Mouse (Mus musculus): ENCODE results near the gene Ints7.

DNA sequence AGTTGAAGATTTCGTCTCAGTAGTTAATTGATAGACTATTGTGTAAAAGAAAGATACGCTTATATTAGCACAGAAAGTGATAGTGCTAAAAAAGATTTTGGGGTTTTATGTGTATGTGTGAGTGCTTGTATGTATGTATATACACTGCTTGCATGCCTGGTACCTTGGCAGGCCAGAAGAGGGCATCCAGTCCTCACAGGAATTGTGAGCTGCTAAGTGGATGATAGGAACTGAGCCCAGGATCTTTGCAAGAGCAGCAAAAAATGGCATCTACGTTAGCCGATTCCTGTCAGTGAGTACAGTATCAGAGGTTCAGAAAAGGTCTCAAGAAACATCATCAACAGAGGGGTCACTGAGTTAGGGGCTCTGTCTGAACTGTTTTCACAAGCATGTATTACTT lies 9.0 kb downstream of the Ints7 start:
- no peak for TF ChIP-seq TCF3 (IDR thresholded peaks at IDR 0.05; ENCODE audit: insufficient read length, low read depth)
- no peak for TF ChIP-seq POLR2A (IDR thresholded peaks at IDR 0.05; ENCODE audit: insufficient read length, low read depth)
- no peak for TF ChIP-seq MAX (IDR thresholded peaks at IDR 0.05; ENCODE audit: low read depth)
- TF ChIP-seq E2F4 (IDR thresholded peaks at IDR 0.05; ENCODE audit: insufficient read depth): no peak

All from myocyte (in vitro differentiated cells).